Mouse (Mus musculus) heart, adult 11 months (tissue): ENCODE results near the gene Gm8281.
A peak's percentile ranks its signal among the peaks of the same experiment; 100 is the strongest.
"Not testable (repeated sequence)": the region's sequence is repeated elsewhere in the genome, so short reads cannot be mapped to it uniquely, and the experiment has no call there.

ENCODE experiments used
- DNase-seq: peaks from one replicate; pipeline ENCODE4 v3.0.0; 2022

Gene Gm8281

DNA sequence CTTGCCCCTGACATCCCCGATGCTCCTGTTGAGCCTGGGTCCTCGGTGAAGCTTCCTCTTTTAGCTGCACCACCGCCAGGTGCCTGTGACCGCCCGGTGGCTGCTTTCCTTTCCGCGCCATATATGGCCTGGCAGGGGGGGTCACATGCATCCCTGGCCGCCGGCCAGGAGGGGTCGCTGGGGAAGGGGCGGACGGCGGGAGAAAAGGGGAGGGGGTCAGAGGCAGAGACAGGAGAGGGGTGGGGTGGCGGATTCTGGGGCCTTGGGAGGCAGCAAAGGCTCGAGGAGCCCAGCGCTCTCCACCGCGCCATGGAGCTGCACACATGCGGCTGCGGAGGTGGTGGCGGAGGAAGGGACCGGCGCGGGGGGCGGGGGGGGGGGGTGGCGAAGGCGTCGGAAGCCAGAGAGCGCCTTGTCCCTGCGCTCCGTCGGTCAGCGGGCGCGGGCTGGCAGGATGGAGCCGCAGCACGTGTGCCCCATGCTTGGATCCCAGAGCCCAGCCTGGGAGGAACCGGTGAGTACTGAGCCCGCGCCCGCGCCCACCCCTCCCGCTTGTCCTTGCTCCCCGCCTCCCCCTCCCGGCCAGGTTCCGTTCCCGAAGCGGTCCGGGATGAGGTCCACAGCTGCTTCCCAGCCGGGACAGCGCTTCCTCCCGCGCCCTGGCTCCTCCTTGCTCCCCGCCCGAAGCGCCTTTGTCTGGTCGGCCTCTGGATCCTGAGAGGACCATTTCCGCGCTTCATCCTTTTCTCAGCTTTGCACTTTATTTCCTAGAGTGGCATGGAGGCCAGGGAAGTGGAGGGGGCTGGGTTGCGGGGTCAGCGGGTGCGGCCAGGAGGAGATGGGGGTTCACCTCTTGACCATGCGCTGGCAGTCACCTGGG is at the start of gene Gm8281:
Gene Gm8281, plus strand, starts transcription at position 430 of the 880 bp plus-strand sequence.
- peak; percentile 94 for DNase-seq

DNA sequence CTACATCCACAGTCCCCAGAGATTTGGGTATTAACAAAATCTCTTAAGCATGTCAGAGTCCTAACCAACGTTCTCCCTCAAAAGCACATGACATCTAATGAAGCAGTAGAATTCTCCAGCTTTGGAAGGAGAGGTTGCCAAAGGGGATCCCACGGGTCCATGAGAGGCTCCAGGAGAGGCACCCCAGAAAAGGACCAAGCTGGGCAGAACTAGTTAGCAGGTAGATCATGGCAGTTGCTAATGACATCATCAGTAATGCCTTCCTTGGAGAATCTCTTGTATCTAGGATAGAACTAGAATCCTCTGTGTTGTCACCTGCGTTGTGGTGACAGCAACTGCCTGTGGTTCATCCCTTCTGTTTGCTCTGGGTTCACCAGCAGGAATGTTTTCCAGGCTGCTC is 20.5 kb upstream of the Gm8281 start, which contains the start of gene 4930555G01Rik:
Gene 4930555G01Rik, plus strand, starts transcription at position 301 of the 400 bp plus-strand sequence.
- DNase-seq, result not testable (repeated sequence)

DNA sequence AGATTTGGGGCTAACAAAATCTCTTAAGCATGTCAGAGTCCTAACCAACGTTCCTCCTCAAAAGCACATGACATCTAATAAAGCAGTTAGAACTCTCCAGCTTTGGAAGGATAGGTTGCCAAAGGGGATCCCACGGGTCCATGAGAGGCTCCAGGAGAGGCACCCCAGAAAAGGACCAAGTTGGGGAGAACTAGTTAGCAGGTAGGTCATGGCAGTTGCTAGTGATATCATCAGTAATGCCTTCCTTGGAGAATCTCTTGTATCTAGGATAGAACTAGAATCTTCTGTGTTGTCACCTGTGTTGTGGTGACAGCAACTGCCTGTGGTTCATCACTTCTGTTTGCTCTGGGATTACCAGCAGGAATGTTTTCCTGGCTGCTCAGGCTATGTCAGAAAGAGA is 60.4 kb downstream of the Gm8281 start, which contains the start of gene Gm8279:
Gene Gm8279, plus strand, starts transcription at position 301 of the 400 bp plus-strand sequence.
- DNase-seq, result not testable (repeated sequence)
